Mouse (Mus musculus) embryonic fibroblast, embryonic 13.5 days (primary cell): ENCODE results near the gene Aif1.

Experiments used
- CTCF ChIP-seq: IDR thresholded peaks from 2 replicates; pipeline ENCODE4 v1.5.1; 2011; ENCODE audit warnings: mild to moderate bottlenecking, control low read depth, low read length, moderate library complexity, borderline replicate concordance; ENCODE audit not compliant: insufficient read depth
- POLR2A ChIP-seq: IDR thresholded peaks from 2 replicates; pipeline ENCODE4 v1.6.1; 2011; ENCODE audit warnings: low read depth, mild to moderate bottlenecking, control low read depth, low read length, moderate library complexity

DNA sequence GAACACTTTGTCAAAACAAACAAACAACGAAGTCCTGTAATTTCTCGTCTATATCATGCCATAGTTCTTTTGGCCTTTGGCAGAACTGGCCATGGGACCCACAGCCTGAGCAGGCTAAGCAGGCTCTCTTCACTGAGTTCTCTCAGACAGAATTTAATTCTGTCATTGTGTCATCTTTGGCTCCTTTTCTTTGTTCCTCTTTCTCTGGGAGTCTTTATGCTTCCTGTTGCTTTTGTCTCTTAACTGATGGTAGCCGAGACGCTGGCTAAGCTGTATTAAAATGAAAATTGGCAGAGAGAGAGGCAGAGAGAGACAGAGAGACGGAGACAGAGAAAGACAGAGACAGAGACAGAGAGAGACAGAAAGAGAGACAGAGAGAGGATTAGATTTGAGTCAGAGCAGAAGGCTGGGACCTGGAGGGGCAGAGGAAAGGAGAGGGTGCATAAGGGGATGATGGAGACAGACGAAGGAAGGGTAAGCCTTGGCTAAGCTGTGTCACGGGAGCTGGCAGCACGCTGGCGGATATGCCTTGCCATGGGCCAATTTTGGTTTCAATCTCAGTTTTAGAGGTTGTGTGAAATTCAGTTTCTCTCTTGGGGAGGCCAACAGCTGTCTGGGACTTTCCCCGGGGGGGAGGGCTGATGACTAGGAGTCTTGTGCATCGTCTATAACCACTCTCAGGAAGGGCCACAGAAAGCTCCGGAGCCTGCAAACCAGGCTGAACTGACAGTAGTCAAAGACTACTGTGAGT, 34.1 kb upstream of the Aif1 start:
- TF ChIP-seq CTCF (no peak), POLR2A (no peak)
